Mouse (Mus musculus): ENCODE measurements around the gene Lrrc38.
"Not testable (repeated sequence)": the region's sequence is repeated elsewhere in the genome, so short reads cannot be mapped to it uniquely, and the experiment has no call there.

Lrrc38 gene

DNA sequence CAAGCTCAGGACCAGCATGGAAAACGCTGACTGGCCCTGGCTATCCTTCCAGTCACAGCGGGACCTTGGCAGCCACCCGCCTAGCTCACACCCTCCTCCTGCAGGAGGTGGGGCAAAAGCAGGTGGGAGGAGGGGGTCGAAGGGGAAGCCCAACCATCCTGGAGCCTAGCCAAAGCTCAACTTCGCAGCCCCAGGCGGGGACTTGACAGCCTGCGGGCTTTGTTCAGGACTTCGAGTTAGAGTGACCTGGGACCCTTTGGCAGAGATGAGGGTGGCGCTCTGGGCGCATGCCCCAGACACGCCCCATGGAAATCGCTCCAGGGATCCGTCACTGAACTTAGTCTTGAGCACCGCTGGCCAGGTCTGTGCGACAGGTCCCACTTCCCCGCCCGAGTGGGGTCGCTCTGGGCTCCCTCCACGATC, at the start of gene Lrrc38:
Gene Lrrc38 (plus strand): TSS at position 274 of the 423 bp plus-strand sequence.
- no peak for DNase-seq (ENCODE audit: low read depth, low spot score)

DNA sequence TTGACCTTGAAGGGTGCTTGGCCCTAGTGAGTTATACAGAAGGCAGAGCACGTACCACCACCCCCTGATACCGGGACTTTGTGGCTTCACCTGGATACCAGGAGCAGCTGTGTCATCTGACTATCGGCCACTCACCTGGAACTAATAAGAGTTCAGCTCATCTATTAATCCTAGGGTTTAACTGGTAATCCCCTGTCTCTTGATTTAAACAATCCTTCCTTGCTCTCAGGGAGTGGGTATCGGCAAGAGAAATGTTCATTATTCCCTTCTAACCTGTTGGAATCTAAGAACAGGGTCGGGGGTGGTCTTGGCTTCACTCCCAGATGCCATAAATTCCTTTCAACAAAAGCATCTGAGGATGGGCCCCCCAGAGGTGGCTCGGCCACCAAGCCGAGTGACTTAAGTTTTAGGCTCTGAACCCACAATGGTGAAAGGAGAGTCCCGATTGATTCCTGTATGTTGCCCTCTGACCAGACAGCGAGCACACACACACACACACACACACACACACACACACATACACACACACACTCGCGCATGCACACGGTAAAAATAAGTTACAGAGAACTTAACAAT, 49.4 kb upstream of the Lrrc38 start:
- no peak for DNase-seq (ENCODE audit: low read depth, low spot score)

DNA sequence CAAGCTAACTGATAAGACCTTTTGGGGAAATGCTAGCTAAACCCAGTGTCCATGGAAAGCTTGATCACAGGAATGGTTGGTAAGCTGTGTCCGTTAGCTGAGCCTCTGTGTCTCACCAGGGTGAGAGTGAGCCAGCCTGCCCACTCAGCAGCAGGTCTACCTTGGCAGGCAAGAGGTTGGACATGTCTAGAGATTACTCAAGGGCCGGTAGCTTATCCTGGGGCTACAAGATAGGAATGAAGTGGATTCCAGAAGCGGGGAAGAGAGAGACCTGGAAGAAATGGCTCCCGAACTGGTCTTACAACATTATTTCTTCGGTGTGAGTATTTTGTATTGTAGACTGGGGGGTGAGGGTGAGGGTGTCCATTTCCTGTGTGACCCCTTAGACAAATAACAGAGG, 48.5 kb upstream of the Lrrc38 start:
- DNase-seq (ENCODE audit: low read depth, low spot score): no peak

DNA sequence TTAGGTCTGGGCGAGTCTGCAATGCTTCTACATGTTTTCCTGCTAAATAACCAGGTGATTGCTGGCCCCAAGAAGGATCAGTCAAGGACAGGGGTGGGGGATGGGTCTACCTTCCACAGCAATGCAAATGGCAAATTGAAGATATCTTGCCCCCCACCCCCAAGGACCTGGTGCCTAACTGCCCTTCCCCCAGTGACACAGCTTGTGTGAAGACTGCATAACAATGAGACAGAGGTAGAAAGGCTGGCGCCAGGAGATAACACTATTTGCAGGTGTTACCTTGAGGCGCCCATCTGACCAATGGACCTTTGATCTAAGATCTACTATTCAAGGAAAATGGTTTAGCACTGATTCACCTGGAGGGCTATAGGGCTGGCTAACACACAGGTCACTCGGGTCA, 47.7 kb upstream of the Lrrc38 start:
- DNase-seq (ENCODE audit: low read depth, low spot score): no peak

DNA sequence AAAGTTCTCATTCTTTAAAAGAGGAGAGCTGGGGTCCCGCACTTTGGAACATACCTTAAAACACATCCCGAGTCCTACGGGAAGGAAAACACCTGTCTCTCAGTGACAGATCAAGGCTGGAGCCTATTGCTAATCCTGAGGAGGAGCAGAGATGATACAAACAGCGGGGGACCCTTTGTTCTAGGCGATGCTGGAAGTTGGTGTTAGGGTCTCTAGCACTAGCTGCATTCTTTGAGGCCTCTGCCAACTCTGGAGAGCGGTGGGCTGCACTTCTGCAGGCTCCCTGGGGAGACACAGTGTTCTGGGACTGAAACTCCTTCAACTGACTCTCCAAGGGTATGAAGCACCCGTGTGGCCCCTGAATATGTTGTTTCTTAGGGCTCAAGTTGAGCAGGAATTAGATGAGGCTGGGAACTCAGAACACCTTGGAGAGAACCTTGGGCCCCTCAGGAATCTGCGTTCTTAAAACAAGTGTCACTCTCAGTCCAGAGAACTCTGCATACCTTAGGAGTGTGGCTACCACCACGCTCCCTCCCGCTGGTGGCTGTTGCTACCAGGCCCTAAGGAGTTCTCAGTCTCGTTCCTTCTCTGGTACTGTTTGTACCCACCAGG, 47.2 kb upstream of the Lrrc38 start:
- no peak for DNase-seq (ENCODE audit: low read depth, low spot score)

DNA sequence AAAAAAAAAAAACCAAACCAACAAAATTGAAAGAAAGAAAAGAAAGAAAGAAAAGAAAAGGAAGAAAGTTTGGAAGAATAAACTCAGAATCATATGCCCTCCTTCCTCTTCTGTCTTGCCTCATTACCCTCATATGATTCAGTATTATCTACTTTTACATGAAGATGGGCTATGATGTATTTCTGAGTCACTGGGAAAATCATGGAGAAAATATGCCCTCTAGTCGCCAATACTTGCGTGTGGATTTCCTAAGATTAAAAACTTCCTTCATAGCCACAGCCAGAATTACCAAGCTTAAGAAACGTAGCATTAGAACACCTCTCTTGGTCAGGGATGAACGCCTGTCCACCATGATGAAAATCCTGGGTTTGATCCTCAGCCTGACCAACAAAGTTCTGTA, 44.5 kb upstream of the Lrrc38 start:
- no peak for DNase-seq (ENCODE audit: low read depth, low spot score)

DNA sequence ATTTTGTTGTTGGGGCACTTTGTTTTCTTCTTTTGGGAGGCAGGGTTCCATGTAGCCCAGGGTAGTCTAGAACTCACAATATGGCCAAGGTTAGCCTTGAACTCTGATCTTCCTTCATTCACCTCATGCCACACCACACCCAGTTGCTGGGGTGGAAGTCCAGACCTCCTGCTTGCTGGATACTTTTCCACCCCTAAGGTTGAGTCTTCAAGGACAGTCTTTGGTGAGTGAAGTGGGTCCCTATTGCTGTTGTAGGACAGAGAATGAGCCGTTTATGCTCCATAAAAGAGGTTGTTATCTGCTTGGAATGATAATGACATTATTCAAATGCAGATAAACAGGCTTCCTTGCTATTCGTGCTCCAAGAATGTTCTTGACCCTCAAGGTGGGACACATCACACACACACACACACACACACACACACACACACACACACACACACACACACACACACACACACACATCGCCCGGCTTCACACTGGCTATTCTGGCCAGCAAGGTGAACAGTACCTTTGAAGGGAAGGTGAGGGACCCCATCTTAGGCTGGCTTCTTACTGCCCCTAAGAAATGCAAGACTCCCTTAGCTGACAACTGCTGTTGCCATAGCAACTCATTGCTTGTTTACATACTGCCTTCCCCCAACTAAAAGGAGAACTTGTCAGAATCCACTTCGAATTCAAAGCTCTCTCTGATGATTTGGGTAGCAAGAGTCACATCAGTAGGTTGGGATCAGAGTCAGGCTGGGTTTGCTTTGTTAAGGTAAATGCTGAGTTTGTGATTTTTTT, 43.4 kb upstream of the Lrrc38 start:
- DNase-seq (ENCODE audit: low read depth, low spot score): no peak

DNA sequence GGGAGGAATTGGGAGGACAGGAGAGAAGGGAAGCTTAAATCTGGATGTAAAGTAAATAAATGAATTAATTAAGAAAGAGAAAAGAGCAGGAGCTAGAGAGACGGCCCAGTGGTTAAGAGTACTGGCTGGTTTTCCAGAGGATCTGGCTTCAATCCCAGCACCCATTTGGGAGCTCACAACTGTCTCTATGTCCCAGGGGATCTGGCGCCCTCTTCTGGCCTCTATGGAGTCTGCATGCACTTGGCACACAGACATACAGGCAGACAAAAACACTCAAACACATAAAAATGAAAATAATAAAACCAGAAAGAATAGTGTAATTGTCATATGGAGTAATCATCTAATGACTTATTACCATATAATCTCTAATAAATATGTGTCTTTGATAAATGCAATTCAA, 38.2 kb upstream of the Lrrc38 start:
- DNase-seq (ENCODE audit: low read depth, low spot score): no peak

DNA sequence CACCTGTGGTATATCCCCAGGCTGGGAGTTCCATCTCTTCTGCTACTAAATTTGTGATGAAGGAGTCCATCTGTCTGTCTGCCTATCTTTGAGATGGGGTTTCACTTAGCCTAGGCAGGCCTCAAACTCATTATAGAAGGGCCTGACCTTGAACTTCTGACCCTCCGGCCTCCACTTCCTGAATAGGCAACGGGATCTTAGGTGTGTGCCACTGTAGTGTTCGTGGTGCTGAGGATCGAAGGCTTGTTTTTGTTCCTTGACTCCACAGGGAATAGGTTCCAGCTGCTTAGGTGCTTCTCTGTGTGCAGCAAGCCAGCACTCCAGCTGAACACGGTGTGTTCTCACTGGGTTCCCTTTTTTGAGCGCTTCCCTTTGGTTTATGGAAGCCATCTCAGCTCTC, 36.3 kb upstream of the Lrrc38 start:
- no peak for DNase-seq (ENCODE audit: low read depth, low spot score)

DNA sequence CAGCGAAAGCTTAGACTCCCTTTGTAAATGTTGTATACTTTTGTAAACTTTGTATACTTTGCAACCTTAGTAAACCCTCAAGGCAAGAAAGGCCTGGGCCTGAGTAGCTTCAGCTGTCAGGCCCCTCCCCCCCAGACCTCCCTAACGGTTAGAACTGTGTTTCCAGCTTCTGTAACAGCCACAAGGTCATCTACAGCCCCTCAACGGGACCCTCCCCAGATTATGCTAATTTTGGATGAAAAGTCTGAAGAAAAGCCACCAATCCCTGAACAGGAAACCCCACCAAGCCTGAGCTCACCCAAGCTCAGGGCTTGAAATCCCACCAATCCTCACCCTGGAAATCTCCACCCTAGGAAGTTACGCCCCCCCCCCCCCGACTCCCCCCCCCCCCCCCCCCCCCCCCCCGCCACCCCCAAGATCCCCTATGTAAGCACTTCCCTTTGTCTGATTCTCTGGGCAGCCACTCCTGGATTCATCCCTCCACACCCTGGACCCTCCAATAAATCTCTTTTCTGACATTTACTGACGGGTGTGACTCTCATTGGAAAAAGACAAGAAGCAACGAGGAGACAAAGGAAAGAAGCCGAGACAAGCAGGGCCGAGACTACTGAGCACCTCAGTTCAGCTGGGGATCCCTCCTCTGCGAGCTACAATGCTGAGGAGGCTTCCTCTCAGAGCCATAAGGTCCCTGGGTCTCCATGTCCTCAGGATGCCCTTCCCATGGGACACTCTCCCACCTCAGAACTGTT, 25.2 kb upstream of the Lrrc38 start:
- DNase-seq (ENCODE audit: low read depth, low spot score): no peak

DNA sequence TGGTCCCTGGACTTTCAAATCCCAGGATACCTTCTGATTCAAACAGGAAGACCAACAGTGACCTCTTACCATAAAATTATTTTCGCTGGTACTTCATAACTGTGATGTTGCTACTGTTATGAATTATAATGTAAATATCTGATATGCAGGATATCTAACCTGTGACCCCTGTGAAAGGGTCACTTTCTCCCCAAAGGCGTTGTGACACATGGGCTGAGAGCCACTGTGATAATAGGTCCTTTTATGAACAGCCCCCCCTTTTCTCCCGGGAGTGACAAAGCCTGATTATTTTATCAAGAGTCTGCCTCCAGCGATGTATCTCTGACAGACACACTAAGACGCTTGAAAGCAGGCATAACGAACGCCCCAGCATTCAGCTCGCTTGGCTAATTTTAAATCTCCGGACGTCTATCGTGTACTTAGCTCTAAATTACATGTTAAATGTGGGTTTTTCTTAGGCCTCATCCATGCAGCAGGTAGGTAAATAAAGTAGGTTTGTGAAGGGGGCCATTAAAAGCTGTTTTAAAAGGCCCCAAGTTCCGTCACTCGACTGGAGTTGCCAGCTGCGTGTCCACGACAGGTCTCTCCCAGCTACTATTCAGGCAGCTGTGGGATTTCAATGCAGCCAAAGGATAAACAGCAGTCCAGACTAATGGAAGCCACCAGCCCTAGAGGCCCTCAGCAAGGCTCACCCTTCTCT, 24.5 kb upstream of the Lrrc38 start:
- DNase-seq (ENCODE audit: low read depth, low spot score): no peak

DNA sequence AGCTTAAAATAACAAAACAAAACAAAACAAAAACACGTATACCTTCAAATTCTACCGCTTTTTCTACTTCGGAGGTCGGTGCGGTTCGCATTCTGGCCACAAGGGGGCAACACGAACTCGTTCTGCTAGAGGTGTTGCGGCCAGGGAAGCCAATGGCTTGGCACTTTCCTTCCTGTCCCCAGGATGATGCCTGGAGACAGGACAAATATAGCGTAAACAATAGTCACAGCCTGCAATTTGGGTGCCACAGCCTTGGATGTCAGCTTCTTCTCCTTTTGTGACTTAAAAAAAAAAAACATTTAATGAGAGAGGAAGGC, 24.0 kb upstream of the Lrrc38 start:
- no peak for DNase-seq (ENCODE audit: low read depth, low spot score)

DNA sequence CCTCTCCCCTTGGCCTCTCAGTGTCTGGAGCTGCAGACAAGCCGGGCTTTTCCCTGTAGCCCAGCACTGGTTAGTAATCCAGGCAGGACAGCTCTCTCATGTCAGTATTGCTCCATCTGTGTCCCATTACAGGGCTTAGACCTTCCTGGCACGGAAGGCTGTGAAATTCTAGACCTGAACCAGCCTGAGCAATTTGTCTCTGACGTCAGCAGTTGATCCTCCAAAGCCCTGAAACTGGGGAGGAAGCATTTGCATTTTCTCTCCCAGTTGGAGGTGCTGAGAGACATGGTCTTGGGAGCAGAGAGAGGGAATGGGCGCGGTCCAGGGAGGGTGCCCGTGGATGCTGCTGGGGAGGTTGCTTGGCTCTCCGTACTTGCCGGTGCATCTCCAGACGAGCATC, 19.0 kb upstream of the Lrrc38 start:
- DNase-seq (ENCODE audit: low read depth, low spot score): no peak

DNA sequence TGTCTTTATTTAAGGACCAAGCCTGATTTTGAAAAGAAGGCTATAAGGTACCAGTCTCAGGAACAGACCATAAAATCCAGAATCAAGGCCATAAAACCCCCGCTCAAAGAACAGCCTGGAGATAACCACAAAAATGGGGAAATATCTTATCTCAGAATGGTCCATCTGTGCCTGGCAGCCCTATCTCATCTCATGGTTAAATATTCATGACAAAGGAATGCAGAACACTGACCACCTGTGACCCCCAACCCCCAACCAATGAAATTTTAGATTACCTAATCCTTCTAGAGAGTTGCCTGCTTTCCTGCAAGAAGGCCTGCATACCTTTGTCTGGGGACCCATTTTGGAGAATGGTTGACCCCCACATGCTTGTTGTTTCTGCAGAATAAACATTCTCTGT, 17.8 kb upstream of the Lrrc38 start:
- DNase-seq (ENCODE audit: low read depth, low spot score): no peak

DNA sequence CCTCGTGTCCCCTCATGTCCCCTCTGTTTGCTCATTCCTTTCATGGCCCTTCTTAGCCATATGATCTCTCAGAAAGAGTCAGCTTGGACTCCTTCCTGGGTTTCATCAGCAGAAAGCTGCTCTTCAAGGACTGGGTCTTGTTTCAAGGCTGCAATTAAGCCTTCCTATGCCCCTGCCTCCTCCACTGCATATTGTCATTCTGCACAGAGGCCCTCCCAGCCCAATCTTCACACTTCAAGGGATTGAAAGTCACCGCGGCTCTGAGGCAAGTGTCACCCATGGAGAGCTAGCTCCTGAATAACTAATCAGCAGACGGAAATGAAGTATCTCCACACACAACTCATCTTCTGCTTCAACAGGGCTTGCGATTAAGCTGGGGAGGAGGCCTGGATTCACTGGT, 15.4 kb upstream of the Lrrc38 start:
- DNase-seq (ENCODE audit: low read depth, low spot score): no peak

DNA sequence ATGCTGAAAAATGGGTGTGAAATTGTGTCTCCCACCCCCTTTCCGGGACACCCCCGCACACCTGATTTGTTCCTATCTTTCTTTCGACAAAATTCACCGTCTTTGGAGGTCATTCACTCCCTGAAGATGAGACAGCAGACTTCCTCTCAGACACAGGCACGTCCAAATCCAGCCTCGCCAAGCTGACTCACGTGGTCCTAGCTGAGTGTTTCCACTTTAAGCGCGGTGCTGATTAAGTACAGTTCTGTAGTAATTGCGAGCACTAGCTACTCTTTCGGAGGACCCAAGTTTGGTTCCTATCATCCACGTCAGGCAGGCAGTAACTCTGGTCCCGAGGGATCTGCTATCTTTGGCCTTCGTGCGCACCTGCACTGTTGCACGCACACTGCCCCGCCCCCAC, 14.6 kb upstream of the Lrrc38 start:
- DNase-seq (ENCODE audit: low read depth, low spot score): no peak

DNA sequence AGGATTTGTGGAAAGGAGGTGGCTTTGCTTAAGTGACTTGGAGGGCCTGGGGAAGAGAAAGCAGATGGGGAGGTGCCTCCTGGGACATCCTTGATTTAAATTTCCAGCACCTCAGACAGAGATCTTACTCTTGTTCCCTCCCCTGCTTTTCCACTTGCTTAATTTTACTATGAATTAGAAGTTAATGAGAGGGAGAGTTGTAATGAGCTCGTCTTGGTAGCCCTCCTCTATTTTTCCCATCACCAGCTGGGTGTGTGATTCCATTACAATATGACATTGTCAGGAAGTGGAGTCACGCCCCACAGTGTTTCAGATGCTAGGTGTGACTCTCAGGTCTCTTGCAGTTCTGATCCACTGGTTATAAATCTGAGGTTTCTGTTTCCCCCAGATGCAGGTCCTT, 13.5 kb upstream of the Lrrc38 start:
- DNase-seq (ENCODE audit: low read depth, low spot score): no peak

DNA sequence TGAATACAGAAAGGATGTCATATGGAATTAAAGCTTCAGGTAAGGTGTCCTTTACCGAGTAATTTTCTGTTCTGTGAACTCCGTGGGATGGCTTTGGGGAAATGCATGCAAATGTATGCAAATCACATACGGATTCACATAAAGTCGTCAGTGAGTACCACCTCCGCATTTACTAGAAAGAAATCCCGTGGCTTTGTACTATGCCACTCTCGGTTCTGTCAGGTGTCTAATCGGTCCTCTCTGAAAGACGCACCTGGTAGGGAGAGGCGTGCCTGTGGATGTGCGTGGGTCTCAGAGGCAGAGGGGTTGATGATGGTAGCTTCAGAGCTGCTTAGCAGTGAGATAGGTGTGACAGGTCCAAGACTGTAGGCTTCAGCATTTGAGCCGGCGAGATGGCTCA, 9.7 kb upstream of the Lrrc38 start:
- DNase-seq (ENCODE audit: low read depth, low spot score): no peak

DNA sequence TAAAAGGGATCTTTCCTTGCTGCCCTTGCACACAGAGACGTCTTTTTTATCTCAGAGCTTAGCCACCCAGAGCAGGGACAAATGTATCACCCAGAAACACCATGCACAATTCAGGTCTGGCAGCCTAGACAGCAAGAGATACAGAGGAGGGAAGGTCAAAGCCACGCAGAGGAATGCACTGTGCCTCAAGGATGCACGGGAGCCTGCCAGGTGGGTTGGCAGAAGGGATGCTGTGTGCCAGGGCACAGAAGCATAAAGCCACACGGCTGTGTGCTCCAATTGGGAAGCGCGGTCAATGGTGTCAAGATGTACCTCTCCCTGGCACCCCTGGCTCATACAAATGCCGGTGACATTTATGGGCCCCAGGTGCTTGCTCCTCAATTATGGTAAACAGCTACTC, 8.1 kb upstream of the Lrrc38 start:
- DNase-seq (ENCODE audit: low read depth, low spot score): no peak

DNA sequence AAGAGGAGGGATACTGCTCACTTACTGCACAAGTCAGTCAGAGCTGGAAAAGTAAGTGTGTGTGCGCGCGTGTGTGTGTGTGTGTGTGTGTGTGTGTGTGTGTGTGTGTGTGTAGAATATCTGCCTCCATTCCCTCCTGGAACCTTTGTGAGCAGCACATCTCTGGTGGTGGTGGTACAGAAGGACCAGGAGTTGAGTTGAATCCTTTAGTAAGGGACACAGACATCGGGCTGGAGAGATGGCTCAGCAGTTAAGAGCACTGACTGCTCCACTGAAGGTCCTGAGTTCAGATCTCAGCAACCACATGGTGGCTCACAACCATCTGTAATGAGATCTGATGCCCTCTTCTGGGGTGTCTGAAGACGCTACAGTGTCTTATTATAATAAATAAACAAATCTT, 4.1 kb upstream of the Lrrc38 start:
- not testable (repeated sequence) for DNase-seq (ENCODE audit: low read depth, low spot score)

DNA sequence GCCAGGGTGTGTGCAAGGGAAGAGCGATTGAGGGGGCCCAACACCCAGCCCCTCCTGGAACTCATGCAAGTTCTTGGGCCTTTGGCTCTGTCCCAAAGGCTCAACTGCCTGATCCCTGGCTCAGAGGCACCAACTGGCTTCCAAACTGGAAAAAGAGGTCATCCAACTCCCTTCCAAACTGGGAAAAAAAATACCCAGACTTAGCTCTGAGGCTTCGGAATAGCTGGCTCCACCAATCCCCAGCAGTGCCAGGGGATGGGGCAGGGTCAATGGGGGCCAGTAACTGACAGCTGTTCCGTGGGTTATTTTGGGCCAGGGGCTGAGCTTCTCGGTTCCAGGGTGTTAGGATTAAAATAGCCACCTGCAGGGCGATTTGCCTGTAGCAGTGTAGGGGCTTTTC, 879 bp upstream of the Lrrc38 start:
- DNase-seq (ENCODE audit: low read depth, low spot score): no peak
